Mouse (Mus musculus) thymus, postnatal 36 days (tissue): ENCODE measurements around the gene Csl.

ENCODE experiments used
- DNase-seq, 2 experiments: peaks; one replicate each; pipeline ENCODE4 v3.0.0; 2022; ENCODE audit warnings: mixed read lengths in 2 of 2

The Csl gene

GRCm38 (mm10) chr10:99759558-99759957 is at the start of gene Csl:
TSS of gene Csl (minus strand) at chr10:99759658.
- DNase-seq = no peak

DNA sequence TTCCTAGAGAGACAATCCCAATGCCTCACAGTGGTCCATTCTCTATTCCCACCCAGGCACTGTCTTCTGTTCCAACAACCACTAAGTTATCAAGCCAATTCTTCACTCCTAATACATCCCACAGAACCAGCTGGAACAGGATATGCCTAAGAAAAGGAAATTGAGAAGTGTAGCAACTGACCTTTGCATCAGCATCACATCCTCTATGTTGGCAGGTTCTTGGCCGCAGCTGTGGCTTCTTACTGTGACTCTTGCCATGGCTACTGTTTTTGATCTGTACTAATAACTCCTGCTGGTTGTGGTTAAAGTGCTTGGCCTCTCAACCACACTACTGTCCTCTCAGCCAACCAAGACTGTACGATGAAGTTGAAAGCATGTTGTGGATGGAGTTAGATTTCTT is 30.0 kb upstream of the Csl start:
- no peak for DNase-seq

DNA sequence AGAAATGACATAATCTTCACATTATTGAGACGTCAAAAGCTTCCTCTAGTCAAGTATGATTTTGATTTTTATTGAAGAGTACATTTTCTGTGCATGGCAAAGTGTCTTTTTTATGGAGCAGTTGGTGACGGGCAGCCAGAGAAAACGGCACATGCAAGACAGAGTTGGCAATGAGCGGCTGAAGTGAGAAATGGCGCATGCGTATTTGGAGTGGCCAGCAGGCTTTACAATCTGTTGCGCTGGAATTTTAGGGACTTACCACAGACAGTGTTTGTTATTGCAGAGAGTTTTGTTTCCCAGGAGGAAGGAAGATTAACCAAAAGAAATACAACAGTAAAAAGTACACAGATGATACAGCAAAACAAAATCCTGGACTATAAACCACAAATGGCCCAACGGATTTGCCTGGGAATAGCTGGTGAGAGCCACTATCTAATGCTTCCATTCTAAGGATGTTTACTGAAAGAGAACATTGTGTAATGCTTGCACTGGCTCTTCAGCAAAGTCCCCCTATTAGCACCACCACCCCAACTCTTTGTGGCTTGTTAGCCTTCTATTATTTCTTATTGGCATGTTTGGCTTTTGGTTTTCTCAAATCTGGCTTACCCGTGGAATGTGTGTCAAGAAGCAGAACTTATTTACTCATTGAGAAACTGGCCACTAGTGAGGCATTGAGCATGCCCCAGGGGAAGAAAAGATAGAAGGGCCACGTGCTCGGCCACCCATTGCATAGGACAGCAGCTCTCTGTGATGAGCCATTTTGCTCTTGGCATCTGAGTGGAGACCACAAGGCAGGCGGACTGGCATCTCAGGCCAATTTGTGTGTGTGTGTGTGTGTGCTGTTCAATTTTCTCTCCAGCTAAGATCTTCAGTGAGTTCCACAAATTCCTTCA is 15.0 kb upstream of the Csl start:
- no peak for DNase-seq

GRCm38 (mm10) chr10:99750146-99750545 is 9.3 kb downstream of the Csl start:
- DNase-seq = no peak

DNA sequence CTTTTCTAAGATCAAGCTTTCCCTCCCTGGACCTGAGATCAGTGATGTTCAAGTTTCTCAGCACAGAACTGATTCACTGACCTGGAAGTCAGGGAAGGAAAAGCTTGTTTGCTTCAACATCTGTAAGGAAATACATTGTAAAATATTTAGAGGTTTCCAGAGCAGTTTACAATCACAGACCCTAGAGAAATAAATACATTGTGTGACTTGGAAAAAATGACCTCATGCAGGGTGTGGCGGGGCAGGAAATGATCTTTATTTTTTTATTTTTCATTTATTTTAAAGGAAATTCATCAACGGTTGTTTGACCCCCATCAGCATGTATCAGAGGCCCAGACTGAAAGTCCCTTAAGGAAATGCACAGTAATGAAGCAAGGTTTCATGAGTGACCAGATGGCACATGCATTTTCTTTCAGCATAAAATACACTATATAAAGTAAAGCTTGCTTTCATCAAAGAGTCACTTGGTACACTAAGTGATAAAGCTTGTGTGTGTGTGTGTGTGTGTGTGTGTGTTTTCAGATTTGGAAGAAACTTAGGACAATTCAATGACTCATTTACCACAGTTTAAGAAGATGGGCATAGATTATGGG is 10.7 kb downstream of the Csl start:
- no peak for DNase-seq

- DNase-seq = no peak
These were observed 11.4 kb downstream of the Csl start for GRCm38 (mm10) chr10:99748009-99748408.

GRCm38 (mm10) chr10:99741609-99742280 is 17.7 kb downstream of the Csl start:
- no peak for DNase-seq

DNA sequence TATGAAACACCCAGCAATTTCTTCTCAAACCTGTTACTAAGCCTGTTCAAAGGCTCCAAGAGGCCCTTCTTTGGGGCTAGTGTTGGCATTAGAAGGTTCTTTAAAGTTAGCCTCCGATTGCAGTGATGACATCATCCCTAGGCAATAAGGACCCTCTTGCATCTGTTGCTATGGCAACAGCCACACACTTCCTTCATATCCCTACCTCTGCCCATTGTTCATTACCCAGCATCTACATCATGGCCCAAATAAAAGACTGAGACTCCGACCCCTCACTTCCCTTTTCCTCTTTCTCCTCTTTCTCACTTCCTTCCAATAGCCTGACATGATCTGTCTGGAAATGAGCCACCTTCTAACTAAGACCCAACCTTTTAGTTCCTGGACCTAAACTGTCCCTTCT is 46.3 kb downstream of the Csl start:
- DNase-seq = no peak

DNA sequence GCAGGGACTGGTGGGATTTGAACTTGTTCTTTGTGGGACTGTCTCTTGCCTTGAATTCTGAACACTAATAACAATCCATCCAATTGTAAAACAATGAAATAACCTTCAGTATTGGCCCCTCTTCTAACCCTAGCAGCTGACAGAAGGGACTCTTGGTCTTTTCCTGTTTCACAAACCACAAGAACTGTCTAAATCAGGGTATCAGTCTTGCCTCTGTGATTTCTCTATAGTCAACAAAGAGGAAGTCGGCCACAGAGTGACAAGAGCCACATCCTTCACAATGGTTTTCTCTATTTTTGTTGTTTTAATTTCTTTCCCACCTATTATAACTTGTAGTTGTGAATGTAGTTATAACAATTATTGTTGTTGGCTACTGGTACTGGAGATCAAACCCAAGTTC is 47.9 kb downstream of the Csl start:
- DNase-seq = no peak
